Mouse (Mus musculus): Measurements from ENCODE around the gene Cotl1. TPM values are rescaled to one million over a fixed set of nuclear protein-coding genes. Genes with fewer than 3 reads are reported as not detected.

Gene Cotl1
- polyA plus RNA-seq, 1 experiment: 264 TPM

- Histone ChIP-seq H3K4me1 (ENCODE audit: control insufficient read depth, insufficient read depth, insufficient read length, low read length) (peaks cover 7% of the 10 kb centered on the region), H3K27ac (ENCODE audit: insufficient read depth, low read depth, low read length) (no peak overlapping the region), H3K27me3 (ENCODE audit: control insufficient read depth, insufficient read depth, low read length) (no peaks in the 10 kb centered on the region), H3K36me3 (ENCODE audit: control insufficient read depth, insufficient read depth, low read length) (no peaks in the 10 kb centered on the region), H3K4me3 (ENCODE audit: low read depth, low read length) (no peak overlapping the region)
- TF ChIP-seq CTCF (IDR thresholded peaks at IDR 0.05; ENCODE audit: extremely low read depth, insufficient read length, insufficient replicate concordance, low read depth, low read length): no peak
- no peak for TF ChIP-seq POLR2A (IDR thresholded peaks at IDR 0.05; ENCODE audit: low read depth, low read length)
- WGBS: 43% methylated on average over 2 of the region's 2 CpGs
Observed at GRCm38 (mm10) chr8:119798965-119799264, 41.4 kb downstream of the Cotl1 start.

DNA sequence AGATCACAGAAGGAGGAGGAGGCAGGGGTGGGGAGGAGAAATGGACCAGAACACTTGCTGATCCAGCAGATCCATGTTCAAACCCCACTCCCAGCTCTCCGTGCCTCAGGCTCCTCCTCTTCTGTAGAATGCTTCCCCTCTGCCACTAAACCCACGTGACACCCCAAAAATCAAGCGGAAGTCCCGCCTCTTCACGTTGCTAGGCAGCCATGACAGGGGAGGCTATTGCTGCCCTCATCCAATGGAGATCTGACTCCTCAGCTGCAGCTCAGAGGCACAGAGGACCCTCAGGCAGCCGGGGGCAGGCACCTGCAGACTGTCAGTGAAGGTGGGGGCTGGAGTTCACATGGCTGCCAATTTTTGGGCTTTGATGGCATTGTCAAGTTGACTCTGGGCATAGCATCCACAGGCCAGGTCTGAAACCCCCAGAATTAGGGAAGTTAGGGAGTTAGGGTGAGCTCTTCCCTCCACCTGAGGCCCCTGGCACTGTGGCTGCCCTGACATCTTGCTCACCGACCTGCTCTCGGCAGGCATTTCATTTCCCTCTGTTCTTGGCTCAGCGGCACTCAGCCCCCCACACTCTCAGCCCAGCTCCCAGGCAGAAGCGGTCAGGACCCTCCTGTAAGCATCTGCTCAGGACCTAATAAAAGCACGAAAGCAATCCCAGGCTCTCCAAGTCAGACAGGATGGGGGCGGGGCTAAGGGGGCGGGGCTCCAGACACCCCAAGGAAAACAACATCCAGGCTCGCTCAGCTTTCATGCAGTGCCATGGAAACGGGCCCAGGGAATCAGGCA lies 42.0 kb downstream of the Cotl1 start:
- Histone ChIP-seq H3K27me3 (ENCODE audit: control insufficient read depth, insufficient read depth, low read length) (no peaks in the 10 kb centered on the region), H3K36me3 (ENCODE audit: control insufficient read depth, insufficient read depth, low read length) (no peaks in the 10 kb centered on the region), H3K4me1 (ENCODE audit: control insufficient read depth, insufficient read depth, insufficient read length, low read length) (peaks cover 7% of the 10 kb centered on the region), H3K4me3 (ENCODE audit: low read depth, low read length) (peak overlapping the region; percentile 27), H3K27ac (ENCODE audit: insufficient read depth, low read depth, low read length) (no peak overlapping the region)
- no peak for TF ChIP-seq POLR2A (IDR thresholded peaks at IDR 0.05; ENCODE audit: low read depth, low read length)
- WGBS: 29% methylated on average over 15 of the region's 15 CpGs

- no peaks in the 10 kb centered on the region for H3K27me3 ChIP-seq (ENCODE audit: control insufficient read depth, insufficient read depth, low read length)
- no peak for TF ChIP-seq POLR2A (IDR thresholded peaks at IDR 0.05; ENCODE audit: low read depth, low read length)
- no peak for TF ChIP-seq CTCF (IDR thresholded peaks at IDR 0.05; ENCODE audit: extremely low read depth, insufficient read length, insufficient replicate concordance, low read depth, low read length)
- H3K4me1 ChIP-seq (ENCODE audit: control insufficient read depth, insufficient read depth, insufficient read length, low read length): peaks cover 22% of the 10 kb centered on the region
- H3K27ac ChIP-seq (ENCODE audit: insufficient read depth, low read depth, low read length): no peak overlapping the region
- WGBS: 46% methylated on average over 3 of the region's 3 CpGs
- H3K4me3 ChIP-seq (ENCODE audit: low read depth, low read length): no peak overlapping the region
- H3K36me3 ChIP-seq (ENCODE audit: control insufficient read depth, insufficient read depth, low read length): no peaks in the 10 kb centered on the region
Observed at GRCm38 (mm10) chr8:119795651-119796050, 44.7 kb downstream of the Cotl1 start.

DNA sequence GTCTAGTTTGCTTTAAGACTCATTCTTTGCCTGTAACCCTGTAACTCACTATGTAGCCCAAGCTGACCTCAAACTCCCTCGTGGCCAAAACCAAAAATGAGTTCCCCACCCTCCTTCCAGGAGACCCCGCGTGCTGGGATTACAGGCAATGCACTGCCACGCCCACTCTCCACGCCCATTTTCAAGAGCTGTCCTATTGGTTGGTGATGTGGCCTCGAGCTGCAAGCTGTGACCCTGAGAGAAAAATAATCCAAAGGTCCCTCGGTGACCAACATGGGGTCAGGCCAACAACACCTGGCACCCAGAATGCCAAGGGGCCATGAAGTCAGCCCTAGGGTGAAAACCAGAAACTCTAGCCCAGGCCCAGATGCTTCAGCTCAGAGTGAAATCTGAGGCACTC lies 45.7 kb downstream of the Cotl1 start:
- H3K27me3 ChIP-seq (ENCODE audit: control insufficient read depth, insufficient read depth, low read length): no peaks in the 10 kb centered on the region
- H3K4me3 ChIP-seq (ENCODE audit: low read depth, low read length): no peak overlapping the region
- WGBS: 74% methylated on average over 7 of the region's 7 CpGs
- peaks cover 22% of the 10 kb centered on the region for H3K4me1 ChIP-seq (ENCODE audit: control insufficient read depth, insufficient read depth, insufficient read length, low read length)
- TF ChIP-seq CTCF (IDR thresholded peaks at IDR 0.05; ENCODE audit: extremely low read depth, insufficient read length, insufficient replicate concordance, low read depth, low read length): no peak
- no peak for TF ChIP-seq POLR2A (IDR thresholded peaks at IDR 0.05; ENCODE audit: low read depth, low read length)
- H3K36me3 ChIP-seq (ENCODE audit: control insufficient read depth, insufficient read depth, low read length): no peaks in the 10 kb centered on the region
- no peak overlapping the region for H3K27ac ChIP-seq (ENCODE audit: insufficient read depth, low read depth, low read length)

GRCm38 (mm10) chr8:119791804-119792704 lies 48.3 kb downstream of the Cotl1 start:
- peaks cover 18% of the 10 kb centered on the region for H3K4me1 ChIP-seq (ENCODE audit: control insufficient read depth, insufficient read depth, insufficient read length, low read length)
- H3K27ac ChIP-seq (ENCODE audit: insufficient read depth, low read depth, low read length): peak overlapping the region; percentile 44
- no peak overlapping the region for H3K4me3 ChIP-seq (ENCODE audit: low read depth, low read length)
- TF ChIP-seq POLR2A (IDR thresholded peaks at IDR 0.05; ENCODE audit: low read depth, low read length) (no peak), CTCF (IDR thresholded peaks at IDR 0.05; ENCODE audit: extremely low read depth, insufficient read length, insufficient replicate concordance, low read depth, low read length) (no peak)
- no peaks in the 10 kb centered on the region for H3K27me3 ChIP-seq (ENCODE audit: control insufficient read depth, insufficient read depth, low read length)
- WGBS: 31% methylated on average over 16 of the region's 16 CpGs
- no peaks in the 10 kb centered on the region for H3K36me3 ChIP-seq (ENCODE audit: control insufficient read depth, insufficient read depth, low read length)

DNA sequence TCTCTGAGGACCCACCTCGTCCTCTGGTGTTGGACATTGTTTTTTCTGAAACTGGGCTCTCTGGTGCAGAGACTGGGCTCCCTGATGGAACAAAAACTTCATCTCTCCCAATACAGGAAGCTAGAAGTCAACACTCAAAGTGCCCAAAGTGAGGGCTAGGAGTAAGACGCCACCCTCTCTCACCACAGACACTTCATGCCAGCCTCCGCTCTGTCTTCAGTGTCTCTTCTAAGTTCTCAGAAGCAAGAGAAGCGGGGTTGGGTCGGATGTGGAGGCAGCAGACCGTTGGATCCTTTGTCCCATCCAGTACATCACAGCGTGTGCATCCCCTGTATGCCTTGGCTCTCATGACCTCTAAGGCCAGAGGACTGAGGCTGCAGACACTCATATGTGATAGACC lies 50.8 kb downstream of the Cotl1 start:
- H3K36me3 ChIP-seq (ENCODE audit: control insufficient read depth, insufficient read depth, low read length): no peaks in the 10 kb centered on the region
- H3K27me3 ChIP-seq (ENCODE audit: control insufficient read depth, insufficient read depth, low read length): no peaks in the 10 kb centered on the region
- TF ChIP-seq CTCF (IDR thresholded peaks at IDR 0.05; ENCODE audit: extremely low read depth, insufficient read length, insufficient replicate concordance, low read depth, low read length) (no peak), POLR2A (IDR thresholded peaks at IDR 0.05; ENCODE audit: low read depth, low read length) (no peak)
- peaks cover 16% of the 10 kb centered on the region for H3K4me1 ChIP-seq (ENCODE audit: control insufficient read depth, insufficient read depth, insufficient read length, low read length)
- no peak overlapping the region for H3K27ac ChIP-seq (ENCODE audit: insufficient read depth, low read depth, low read length)
- WGBS: 93% methylated on average over 7 of the region's 7 CpGs
- H3K4me3 ChIP-seq (ENCODE audit: low read depth, low read length): no peak overlapping the region

All from small intestine, adult 2 months (tissue).